Mouse (Mus musculus): ENCODE data around the gene Psmd9.

Gene Psmd9

DNA sequence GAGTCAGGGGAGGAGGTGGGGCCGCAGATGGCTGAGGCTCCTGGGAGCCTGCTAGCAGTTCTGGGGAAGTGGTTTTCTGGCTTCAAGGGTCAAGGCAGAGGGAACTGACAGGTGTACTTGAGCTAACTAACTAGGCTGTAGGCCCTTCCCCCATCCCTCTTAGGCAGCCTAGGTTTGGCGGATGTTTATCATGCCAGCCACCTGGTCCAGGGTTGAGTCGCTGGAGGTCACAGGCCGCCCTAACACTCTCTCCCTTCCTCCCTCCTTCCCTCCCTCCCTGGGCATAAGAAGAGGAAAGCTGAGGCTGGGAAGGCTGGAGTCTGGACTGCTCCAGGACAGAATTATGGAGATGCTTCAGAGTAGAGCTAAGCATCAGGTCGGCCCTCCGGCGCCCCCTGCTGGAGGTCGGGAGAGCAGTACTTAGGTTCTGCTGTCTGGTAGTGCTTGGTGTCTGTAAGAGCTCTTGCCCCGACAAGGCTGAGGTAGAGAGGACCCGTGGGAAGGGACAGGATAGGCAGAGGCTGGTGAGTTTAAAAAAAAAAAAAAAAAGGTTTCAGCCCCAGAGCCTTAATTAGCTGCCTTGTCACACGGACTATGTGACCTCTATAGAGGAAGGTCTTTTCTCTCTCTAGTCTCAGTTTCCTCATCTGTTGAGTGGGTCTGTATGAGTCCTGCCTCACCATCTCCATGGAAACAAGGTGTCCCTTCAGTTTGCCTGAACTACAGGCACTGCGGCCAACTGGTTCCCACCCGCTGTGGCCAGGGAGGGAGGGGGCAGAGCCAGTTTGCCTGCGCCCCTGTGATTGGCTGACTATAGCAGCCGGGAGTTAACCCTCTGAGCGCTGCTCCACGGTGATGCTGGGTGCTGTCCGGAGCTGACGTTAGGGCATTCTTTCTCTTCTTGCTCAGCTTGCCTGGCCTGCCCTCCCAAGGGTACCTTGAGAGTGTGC, 19.5 kb upstream of the Psmd9 start:
- DNase-seq (ENCODE audit: low read depth in 1 of 2, low spot score in 2 of 2) = peak; percentile 64 to 81

- DNase-seq (ENCODE audit: low read depth in 1 of 2, low spot score in 2 of 2) = no peak
Observed at GRCm38 (mm10) chr5:123150641-123151040, 18.6 kb upstream of the Psmd9 start.

DNA sequence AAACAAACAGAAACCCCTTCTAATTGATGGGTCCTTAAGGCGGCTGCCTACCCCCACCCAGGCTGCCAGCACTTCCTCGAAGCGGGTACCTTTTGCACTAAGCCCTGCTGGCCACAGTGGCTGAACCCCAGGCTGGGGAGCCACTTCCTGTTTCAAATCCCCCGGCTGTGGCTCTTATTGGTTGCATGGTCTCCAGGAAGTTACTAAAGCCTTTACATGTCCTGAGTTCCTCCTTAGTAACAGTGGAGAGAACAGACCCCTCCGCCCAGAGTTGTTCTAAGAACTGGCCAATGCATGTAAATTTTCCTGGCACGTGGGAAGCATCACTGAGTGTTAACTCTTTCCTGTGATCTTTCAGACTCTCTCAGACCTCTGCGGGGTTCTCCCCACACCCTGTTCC, 18.1 kb upstream of the Psmd9 start:
- DNase-seq (ENCODE audit: low read depth in 1 of 2, low spot score in 2 of 2) = peak; percentile 55 to 67

DNA sequence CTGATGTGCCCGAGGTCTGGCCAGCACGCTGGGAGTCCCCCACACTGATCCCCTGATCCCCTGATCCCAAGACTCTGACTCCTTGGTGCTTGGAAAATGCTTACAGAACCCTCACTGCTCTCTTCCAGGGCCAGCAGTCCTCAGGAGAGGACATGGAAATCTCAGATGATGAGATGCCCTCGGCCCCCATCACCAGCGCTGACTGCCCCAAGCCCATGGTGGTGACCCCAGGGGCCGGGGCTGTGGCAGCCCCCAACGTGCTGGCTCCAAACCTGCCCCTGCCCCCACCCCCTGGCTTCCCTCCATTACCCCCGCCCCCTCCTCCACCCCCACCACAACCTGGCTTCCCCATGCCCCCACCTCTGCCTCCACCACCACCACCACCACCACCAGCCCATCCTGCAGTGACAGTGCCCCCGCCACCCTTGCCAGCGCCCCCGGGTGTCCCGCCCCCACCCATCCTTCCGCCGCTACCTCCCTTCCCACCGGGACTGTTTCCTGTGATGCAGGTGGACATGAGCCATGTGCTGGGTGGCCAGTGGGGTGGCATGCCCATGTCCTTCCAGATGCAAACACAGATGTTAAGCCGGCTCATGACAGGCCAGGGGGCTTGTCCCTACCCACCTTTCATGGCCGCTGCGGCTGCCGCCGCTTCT, 17.4 kb upstream of the Psmd9 start:
- no peak for DNase-seq (ENCODE audit: low read depth in 1 of 2, low spot score in 2 of 2)

- no peak for DNase-seq (ENCODE audit: low read depth in 1 of 2, low spot score in 2 of 2)
Observed at GRCm38 (mm10) chr5:123152901-123153300, 16.3 kb upstream of the Psmd9 start.

- DNase-seq (ENCODE audit: low read depth in 1 of 2, low spot score in 2 of 2) = peak; percentile 45 to 55
Observed at GRCm38 (mm10) chr5:123155425-123155824, 13.8 kb upstream of the Psmd9 start.

- no peak for DNase-seq (ENCODE audit: low read depth in 1 of 2, low spot score in 2 of 2)
Observed at GRCm38 (mm10) chr5:123156763-123157162, 12.4 kb upstream of the Psmd9 start.

GRCm38 (mm10) chr5:123157972-123158371, 11.2 kb upstream of the Psmd9 start:
- no peak for DNase-seq (ENCODE audit: low read depth in 1 of 2, low spot score in 2 of 2)

- DNase-seq (ENCODE audit: low read depth in 1 of 2, low spot score in 2 of 2) = no peak
Observed at GRCm38 (mm10) chr5:123159446-123159845, 9.8 kb upstream of the Psmd9 start.

DNA sequence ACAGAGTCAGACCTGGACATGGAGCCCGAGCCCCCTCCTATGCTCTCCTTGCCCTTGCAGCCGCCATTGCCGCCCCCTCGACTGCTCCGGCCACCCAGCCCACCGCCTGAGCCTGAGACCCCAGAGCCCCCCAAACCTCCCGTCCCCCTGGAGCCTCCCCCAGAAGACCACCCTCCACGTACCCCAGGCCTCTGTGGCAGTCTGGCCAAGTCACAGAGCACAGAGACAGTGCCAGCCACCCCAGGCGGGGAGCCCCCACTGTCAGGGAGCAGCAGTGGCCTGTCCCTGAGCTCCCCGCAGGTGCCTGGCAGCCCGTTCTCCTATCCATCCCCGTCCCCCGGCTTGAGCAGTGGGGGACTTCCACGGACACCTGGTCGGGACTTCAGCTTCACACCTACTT, 9.3 kb upstream of the Psmd9 start:
- no peak for DNase-seq (ENCODE audit: low read depth in 1 of 2, low spot score in 2 of 2)

DNA sequence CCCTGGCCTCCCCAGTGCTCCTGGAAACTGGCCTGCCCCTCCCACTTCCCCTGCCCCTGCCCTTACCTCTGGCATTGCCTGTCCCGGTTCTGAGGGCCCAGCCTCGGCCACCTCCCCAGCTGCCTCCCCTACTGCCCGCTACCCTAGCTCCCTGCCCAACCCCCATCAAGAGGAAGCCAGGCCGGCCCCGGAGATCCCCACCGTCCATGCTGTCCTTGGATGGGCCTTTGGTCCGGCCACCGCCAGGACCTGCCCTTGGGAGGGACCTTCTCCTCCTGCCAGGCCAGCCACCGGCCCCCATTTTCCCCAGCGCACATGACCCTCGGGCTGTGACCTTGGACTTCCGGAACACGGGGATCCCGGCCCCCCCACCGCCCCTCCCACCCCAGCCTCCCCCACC, 8.9 kb upstream of the Psmd9 start:
- DNase-seq (ENCODE audit: low read depth in 1 of 2, low spot score in 2 of 2) = no peak

GRCm38 (mm10) chr5:123162942-123163341, 6.3 kb upstream of the Psmd9 start:
- no peak for DNase-seq (ENCODE audit: low read depth in 1 of 2, low spot score in 2 of 2)

DNA sequence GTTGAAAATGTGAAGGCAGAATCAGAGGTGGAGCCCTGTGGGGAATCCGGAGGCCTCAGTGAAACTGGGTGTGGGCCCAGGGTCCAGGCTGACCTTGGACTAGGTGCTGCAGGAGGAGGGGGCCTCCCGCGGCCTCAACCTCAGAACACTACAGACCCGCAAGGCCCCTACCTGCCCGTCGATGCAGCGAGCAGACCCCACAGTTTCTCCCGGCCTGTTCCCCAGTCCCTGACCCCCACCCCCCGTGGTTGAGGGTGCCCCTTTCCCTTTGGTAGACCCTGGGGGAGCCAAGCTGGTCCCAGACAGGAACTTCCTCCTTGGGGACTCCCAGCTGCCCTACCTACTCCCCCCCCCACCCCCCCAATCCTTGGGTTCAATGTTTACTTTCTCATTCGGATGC, 2.8 kb upstream of the Psmd9 start:
- no peak for DNase-seq (ENCODE audit: low read depth in 1 of 2, low spot score in 2 of 2)

GRCm38 (mm10) chr5:123167591-123167990, 1.6 kb upstream of the Psmd9 start:
- no peak for DNase-seq (ENCODE audit: low read depth in 1 of 2, low spot score in 2 of 2)

- no peak for DNase-seq (ENCODE audit: low read depth in 1 of 2, low spot score in 2 of 2)
Observed at GRCm38 (mm10) chr5:123170365-123170764, 1.2 kb downstream of the Psmd9 start.

DNA sequence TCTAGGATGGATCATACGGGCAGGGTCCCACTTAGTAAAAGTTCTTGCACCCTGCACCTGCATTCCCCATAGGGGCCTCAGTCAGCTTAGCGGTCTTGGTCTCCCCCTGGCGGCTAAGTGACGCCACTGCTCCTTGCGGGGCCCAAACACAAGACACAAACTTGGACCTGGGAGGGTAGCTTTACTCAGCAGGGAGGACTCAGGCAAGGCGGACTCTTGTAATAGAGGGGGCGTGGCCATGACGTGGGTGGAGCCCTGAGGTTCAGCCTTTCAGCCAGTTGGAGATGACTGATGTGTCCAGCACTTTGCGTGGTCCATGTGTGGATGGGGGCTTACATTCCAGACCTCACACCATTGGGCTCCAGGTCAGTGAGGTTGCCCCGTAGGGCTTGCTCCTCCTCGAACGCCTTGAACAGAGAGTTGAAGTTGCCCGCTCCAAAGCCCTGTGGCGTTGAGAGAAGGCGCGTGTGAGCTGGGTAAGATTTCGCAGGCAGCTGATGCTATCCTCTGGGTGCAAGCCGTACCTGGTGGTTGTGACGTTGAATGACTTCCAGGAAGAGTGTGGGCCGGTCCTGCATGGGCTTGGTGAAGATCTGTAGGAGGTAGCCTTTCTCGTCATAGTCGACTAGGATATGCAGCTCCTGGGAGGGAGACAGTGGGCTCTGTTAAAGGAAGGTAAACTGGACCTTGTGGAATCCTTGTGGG, 2.6 kb downstream of the Psmd9 start:
- DNase-seq (ENCODE audit: low read depth in 1 of 2, low spot score in 2 of 2) = peak; percentile 63 to 74

DNA sequence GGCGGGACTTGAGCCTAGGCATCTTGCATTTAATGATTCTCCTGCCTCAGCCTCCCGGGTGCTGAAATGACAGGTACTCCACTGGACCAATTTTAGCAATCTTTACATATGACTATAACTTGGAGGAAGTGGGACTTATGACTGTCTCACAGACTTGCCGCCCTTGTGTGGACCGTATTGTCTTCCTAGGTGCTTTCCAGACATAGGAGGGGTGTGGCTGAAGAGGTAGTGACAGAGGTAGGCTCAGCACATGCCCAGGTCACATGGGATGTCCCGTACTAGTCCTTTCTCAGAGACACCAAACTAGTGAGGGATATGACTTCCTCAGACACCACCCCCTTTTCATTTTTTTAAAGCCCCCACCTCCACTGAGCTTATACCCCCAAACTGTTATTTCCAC, 9.6 kb downstream of the Psmd9 start:
- no peak for DNase-seq (ENCODE audit: low read depth in 1 of 2, low spot score in 2 of 2)

GRCm38 (mm10) chr5:123180390-123180789, 11.2 kb downstream of the Psmd9 start:
- no peak for DNase-seq (ENCODE audit: low read depth in 1 of 2, low spot score in 2 of 2)

- no peak for DNase-seq (ENCODE audit: low read depth in 1 of 2, low spot score in 2 of 2)
Observed at GRCm38 (mm10) chr5:123181536-123181935, 12.3 kb downstream of the Psmd9 start.

GRCm38 (mm10) chr5:123182651-123183050, 13.4 kb downstream of the Psmd9 start, which contains the start of gene Hpd:
Gene Hpd (minus strand): TSS chr5:123182727.
- DNase-seq (ENCODE audit: low read depth in 1 of 2, low spot score in 2 of 2) = no peak

GRCm38 (mm10) chr5:123185966-123186365, 16.8 kb downstream of the Psmd9 start:
- DNase-seq (ENCODE audit: low read depth in 1 of 2, low spot score in 2 of 2) = no peak

DNA sequence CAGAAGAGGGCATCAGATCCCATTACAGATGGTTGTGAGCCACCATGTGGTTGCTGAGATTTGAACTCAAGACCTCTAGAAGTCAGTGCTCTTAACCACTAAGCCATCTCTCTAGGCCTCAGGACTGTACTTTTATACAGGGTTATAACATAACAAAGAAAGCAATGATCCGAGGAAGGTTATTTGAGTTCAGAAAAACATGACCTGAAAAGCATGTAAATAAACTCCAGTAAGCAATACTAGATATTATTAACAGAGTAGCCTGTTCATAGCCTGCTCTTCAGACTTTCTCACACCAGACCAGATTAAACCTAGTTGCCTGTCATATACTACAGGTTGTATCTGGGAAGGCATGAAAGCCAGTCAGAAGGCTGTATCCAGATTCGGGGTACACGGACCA, 18.1 kb downstream of the Psmd9 start:
- no peak for DNase-seq (ENCODE audit: low read depth in 1 of 2, low spot score in 2 of 2)
